Mouse (Mus musculus) midbrain, embryonic 11.5 days (tissue): ENCODE measurements around the gene Gm17087. TPM values are rescaled to one million over a fixed set of nuclear protein-coding genes. Genes with fewer than 3 reads are reported as not detected.

Experiments used
- polyA plus RNA-seq: library from polyadenylated mRNA; unstranded; fragments of >200 nt; fragmentation: Nextera tagmentation; extraction: Ambion mirVana; gene quantifications from 2 replicates; pipeline ENCODE4 v1.2.1, GENCODE M21; 2014

Gm17087 gene
- polyA plus RNA-seq, 1 experiment from 2014 or later: not detected

Other genes starting within 250 kb of the Gm17087 start
- gene Prr18, start 229.5 kb downstream of the Gm17087 start, polyA plus RNA-seq: 0.90 and 1.3 TPM in 2 replicates
- gene T2, start 211.0 kb downstream of the Gm17087 start, polyA plus RNA-seq: 0.18 and 0.30 TPM in 2 replicates
- 0.93 and 1.3 TPM in 2 replicates for gene T, start 132.5 kb downstream of the Gm17087 start, polyA plus RNA-seq
- gene Pde10a, start 41.6 kb downstream of the Gm17087 start, polyA plus RNA-seq: 4.8 TPM in 2 replicates